Mouse (Mus musculus) v-Abl transformed pro-B cells (cell line): ENCODE results near the gene Ccdc43.

ENCODE experiments used
- in situ Hi-C, 2 experiments: fragments of 400-800 bp; cut with MboI; formaldehyde crosslinking; loops; one replicate each; pipeline ENCODE4 v1.15.1; 2025; ENCODE audit not compliant: unreplicated experiment in 2 of 2

The Ccdc43 gene

DNA sequence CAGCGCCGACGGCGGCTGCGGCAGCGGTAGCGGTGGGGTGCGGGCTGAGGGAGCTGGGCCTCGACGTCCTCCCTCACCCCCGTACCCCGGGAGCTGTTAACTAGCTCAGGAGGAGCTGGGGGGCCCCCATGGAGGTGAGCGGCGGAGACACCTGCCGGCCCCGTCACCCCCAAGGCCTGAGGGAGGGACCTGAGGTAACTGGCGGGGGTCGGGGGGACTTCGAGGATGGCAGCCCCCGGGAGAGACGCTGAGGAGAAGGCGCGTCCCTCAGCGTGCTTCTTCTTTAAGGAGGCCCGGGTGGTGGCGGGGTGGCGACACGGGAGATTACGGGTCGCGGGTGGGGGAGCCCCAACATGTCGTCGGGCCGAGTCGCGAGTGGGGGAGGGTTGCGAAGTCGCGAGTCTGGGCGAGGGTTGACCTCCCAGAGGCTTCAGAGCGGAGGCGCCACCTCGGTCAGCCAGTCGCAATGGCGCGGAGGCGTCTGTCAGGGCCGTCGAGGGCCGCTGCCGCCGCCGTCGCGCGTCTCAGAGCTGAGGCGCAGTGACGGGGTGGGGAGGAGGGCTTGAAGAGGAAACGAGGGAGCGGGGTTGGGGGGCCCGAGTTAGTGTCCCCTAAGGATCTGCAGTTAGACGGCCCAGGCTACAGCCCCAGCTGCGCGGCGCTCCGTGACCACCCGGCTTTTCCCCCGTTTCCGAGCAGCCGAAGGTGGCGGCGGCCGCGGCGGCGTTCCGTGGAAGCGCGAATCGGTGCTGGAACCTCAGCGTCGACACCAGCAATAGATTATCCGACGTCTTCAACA is 31.7 kb downstream of the Ccdc43 start:
- in situ Hi-C loops, result no loop called here

DNA sequence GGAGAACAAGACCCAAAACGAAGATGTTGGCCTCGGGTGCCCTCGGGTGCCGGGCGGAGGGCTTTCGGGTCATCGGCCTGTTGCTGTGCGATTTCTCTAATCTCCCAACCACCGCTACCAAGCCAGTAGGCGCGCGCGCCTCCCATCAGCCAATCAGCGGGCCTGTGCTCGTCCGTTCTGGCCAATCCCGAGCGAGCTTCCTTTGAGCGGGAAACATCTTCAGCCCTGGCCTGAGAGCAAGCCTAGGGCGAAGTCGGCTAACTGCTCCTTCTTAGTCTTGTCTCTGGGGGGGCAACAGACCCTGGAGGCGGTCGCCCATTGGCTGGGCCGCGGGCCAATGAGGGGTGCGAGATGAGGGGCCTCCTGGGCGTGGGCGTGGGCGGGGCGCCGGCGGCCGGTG is 32.4 kb downstream of the Ccdc43 start:
- in situ Hi-C loops, result no loop called here

GRCm38 (mm10) chr11:102663416-102663815 is 34.2 kb downstream of the Ccdc43 start, which contains the start of gene Meioc:
Meioc (plus strand) TSS chr11:102663716.
- in situ Hi-C loops, result no loop called here

DNA sequence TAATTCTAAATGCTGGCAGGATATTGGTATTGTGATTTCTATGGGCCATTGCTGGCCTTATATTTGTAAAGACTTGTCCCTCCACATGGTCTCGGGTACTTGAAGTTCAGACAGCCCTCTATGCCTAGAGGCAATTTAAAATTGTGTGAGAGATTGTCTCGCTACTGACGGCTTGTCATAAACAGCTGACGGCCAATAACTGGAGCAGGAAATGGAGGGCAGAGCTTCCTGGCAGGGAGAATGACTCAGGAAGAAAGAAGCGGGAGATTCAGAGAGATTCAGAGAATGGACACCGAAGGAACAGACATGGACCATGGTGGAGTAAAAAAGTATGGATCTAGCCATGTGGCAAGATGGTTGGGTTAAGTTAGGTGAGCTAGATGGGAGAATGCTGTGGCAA is 40.7 kb downstream of the Ccdc43 start:
- in situ Hi-C loops, result loop anchor here in 1 of 2 experiments (10.0 kb wide), 1 partner anchor 592 kb away; no protein-coding TSS in a partner anchor

- in situ Hi-C loops, result loop anchor here in 1 of 2 experiments (10.0 kb wide), 1 partner anchor 592 kb away; no protein-coding TSS in a partner anchor
Measured at GRCm38 (mm10) chr11:102656326-102656926, 41.2 kb downstream of the Ccdc43 start.

DNA sequence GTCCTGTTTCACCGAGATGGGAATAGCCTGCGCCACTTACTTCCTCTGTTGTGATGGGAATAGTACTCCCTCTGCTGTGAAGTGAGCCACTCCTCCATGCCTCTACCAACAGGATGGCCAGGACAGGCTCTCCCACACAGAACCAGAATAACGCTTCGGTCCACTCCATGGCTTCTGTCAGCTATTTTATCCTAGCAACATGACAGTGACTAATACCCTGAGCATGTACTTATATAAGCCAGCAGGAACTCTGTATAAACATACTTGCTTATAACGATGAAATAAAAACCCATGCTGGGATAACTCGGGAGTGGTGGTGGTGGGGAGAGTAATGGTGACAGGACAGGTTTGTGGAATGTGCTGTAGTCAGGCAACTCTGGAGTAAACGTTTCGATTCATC is 41.7 kb downstream of the Ccdc43 start:
- in situ Hi-C loops, result loop anchor here in 1 of 2 experiments (10.0 kb wide), 1 partner anchor 591 kb away; no protein-coding TSS in a partner anchor

DNA sequence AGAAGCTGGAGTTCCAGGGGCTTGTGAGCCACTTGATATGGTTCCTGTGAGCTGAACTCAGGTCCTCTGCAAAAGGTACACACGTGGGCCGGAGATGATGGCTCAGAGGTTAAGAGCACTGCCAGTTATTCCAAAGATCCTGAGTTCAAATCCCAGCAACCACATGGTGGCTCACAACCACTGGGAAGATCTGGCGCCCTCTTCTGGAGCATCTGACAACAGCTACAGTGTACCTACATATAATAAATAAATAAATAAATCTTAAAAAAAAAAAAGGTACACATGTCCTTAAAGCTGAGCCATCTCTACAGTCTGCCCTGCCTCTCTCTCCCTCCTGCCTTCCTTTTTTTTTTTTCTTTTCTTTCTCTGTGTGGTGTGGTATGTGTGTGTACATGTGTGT is 44.7 kb downstream of the Ccdc43 start:
- in situ Hi-C loops, result loop anchor here in 1 of 2 experiments (5.0 to 10.0 kb wide), 2 partner anchors 76 to 588 kb away; partner anchors contain the start of gene Gm11627

GRCm38 (mm10) chr11:102651381-102651780 is 46.2 kb downstream of the Ccdc43 start:
- in situ Hi-C loops, result loop anchor here in 1 of 2 experiments (5.0 to 10.0 kb wide), 2 partner anchors 74 to 587 kb away; partner anchors contain the start of gene Gm11627

DNA sequence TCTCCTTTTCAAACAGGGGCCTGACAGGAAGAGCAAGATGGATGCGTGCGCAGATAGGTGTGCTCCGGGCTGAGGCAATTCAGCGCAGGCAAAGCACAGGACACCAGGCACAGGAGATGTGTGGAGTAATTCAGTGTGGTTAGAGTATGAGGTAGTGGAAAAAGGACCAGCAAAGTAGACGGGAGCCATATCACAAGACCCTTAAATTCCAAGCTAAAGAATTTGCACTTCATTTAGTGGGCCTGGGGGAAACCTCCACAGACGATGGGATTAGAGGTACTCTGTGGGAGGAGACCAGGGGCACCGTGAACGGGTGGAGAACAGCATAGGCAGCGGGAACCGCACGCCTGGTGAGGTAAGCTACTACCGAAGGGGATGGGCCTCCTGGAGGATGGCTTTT is 49.7 kb downstream of the Ccdc43 start:
- in situ Hi-C loops, result no loop called here

DNA sequence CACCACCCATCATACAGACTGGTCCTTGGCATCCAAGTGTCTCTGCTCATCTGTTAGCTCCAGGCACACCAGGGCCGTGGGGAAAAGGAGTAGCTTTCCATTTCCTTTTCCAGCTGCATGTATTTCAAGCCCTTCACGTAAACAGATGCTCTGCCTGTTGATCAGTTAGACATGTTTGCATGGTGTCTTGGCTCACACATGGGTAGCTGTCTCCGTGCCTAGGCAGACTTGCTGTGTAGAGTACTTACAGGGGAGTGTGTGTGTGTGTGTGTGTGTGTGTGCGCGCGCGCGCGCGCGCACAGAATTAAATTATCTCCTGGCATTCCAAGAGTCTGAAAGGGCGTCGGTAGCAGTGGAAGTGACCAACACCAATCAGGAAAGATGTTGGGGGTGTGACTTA is 51.4 kb downstream of the Ccdc43 start:
- in situ Hi-C loops, result no loop called here

DNA sequence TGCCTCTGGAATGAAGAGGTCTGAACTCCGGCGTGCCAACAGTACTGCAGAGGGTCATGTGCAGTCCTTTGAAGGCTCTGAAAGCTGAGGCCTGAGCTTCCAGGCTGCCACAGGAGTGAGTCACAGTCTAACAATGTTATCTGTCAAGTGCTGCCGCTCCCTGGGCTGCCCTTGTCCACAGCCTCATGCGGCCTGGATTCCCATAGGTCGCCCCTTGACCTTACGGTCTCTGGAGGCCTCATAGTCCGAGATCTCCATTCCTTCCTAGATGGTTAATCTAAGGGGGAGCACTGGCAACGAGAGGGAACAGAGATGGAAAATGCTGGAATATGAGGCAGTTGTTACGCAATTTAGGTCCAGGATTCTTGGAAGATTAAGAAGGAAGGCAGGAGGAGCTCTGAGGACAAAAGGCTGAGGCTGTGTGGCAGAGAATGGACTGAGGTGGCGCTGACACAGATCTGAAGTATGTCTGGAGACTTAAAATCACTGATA is 53.6 kb downstream of the Ccdc43 start:
- in situ Hi-C loops, result no loop called here

DNA sequence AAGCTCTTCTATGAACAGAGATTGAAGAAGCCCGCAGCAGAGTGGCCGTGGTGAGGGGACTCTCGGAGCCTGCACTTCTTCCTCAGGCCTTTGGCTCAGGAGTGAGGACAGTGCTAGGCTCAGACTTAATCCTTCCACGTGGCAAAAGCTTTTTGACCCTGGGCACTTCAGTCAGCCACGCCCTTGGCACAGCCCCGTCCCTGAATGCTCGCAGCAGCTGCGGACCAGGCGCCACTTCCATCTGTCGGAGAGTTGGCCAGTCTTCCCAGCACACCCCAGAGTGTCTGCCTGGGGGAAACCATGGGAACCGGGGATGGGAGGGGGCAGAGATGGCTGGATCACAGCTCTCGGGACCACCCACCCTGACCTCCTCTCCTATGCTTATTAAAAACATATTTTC is 60.7 kb downstream of the Ccdc43 start:
- in situ Hi-C loops, result no loop called here
